In genomic region chr1:141104633-141105032, GRCm38 (mm10) we compare ENCODE assay signal across 27 mouse cellular contexts.
"Had no signal": no experiment of that assay in that cellular context is flagged by ENCODE, and none has a peak within 500 bp of the region (broad histone marks: within the 10 kb centered on the region; RNA-seq: fewer than 3 reads in every experiment).

No protein-coding gene starts in this region.

- H3K27ac ChIP-seq: limb, embryonic 10.5 days; limb, embryonic 12.5 days; limb, embryonic 13.5 days; limb, embryonic 15.5 days; liver, embryonic 12.5 days; liver, embryonic 13.5 days; liver, embryonic 14.5 days; liver, embryonic 15.5 days; lung, embryonic 15.5 days; macrophage; midbrain, embryonic 10.5 days; midbrain, embryonic 12.5 days; midbrain, embryonic 13.5 days; midbrain, embryonic 15.5 days had no signal

- H3K9me3 ChIP-seq: limb, embryonic 10.5 days; limb, embryonic 12.5 days; limb, embryonic 13.5 days; limb, embryonic 15.5 days; liver, embryonic 12.5 days; liver, embryonic 13.5 days; liver, embryonic 15.5 days; lung, embryonic 15.5 days; megakaryocyte, embryonic 14.5 days; midbrain, embryonic 10.5 days; midbrain, embryonic 12.5 days; midbrain, embryonic 13.5 days; midbrain, embryonic 15.5 days had no signal

- H3K4me2 ChIP-seq: limb, embryonic 12.5 days; limb, embryonic 13.5 days; limb, embryonic 15.5 days; liver, embryonic 11.5 days; liver, embryonic 12.5 days; liver, embryonic 13.5 days; liver, embryonic 15.5 days; lung, embryonic 14.5 days; lung, embryonic 15.5 days; midbrain, embryonic 11.5 days; midbrain, embryonic 12.5 days; midbrain, embryonic 13.5 days; midbrain, embryonic 15.5 days had no signal

- H3K36me3 ChIP-seq: limb, embryonic 10.5 days; limb, embryonic 12.5 days; limb, embryonic 13.5 days; limb, embryonic 15.5 days; liver, embryonic 12.5 days; liver, embryonic 13.5 days; liver, embryonic 15.5 days; lung, embryonic 15.5 days; midbrain, embryonic 10.5 days; midbrain, embryonic 12.5 days; midbrain, embryonic 13.5 days; midbrain, embryonic 15.5 days had no signal

- H3K4me3 ChIP-seq: limb, embryonic 10.5 days; limb, embryonic 12.5 days; limb, embryonic 13.5 days; limb, embryonic 15.5 days; liver, embryonic 12.5 days; liver, embryonic 13.5 days; liver, embryonic 15.5 days; lung, embryonic 15.5 days; megakaryocyte, embryonic 14.5 days; midbrain, embryonic 10.5 days; midbrain, embryonic 12.5 days; midbrain, embryonic 13.5 days; midbrain, embryonic 15.5 days had no signal

- DNase-seq: liver; liver, embryonic 13.5 days; liver, postnatal 0 days; lung, adult 18-20 months; lung, adult 2 months; lung, embryonic 14.5 days; lung, postnatal 10 days; lung, postnatal 14 days; lung, postnatal 36 days; lung, postnatal 4 days; midbrain, embryonic 14.5 days had no signal

- H3K4me1 ChIP-seq: limb, embryonic 10.5 days; limb, embryonic 12.5 days; limb, embryonic 13.5 days; limb, embryonic 15.5 days; liver, embryonic 12.5 days; liver, embryonic 13.5 days; liver, embryonic 15.5 days; lung, embryonic 15.5 days; megakaryocyte, embryonic 14.5 days; midbrain, embryonic 10.5 days; midbrain, embryonic 12.5 days; midbrain, embryonic 13.5 days; midbrain, embryonic 15.5 days had no signal

- H3K27me3 ChIP-seq: limb, embryonic 12.5 days; limb, embryonic 13.5 days; limb, embryonic 15.5 days; liver, embryonic 12.5 days; liver, embryonic 13.5 days; liver, embryonic 15.5 days; lung, embryonic 15.5 days; megakaryocyte, embryonic 14.5 days; midbrain, embryonic 12.5 days; midbrain, embryonic 13.5 days; midbrain, embryonic 15.5 days had no signal

- H3K9ac ChIP-seq: limb, embryonic 12.5 days; limb, embryonic 13.5 days; limb, embryonic 15.5 days; liver, embryonic 12.5 days; liver, embryonic 13.5 days; liver, embryonic 14.5 days; liver, embryonic 15.5 days; liver, postnatal 0 days; lung, embryonic 14.5 days; lung, embryonic 15.5 days; midbrain, embryonic 12.5 days; midbrain, embryonic 13.5 days; midbrain, embryonic 15.5 days had no signal
